Mouse (Mus musculus) Patski (cell line): ENCODE data around the gene Tmem260. TPM values are rescaled to one million over a fixed set of nuclear protein-coding genes. Genes with fewer than 3 reads are reported as not detected.
"Not testable (repeated sequence)": the region's sequence is repeated elsewhere in the genome, so short reads cannot be mapped to it uniquely, and the experiment has no call there.

Experiments used
- ATAC-seq: fragments of 100-300 bp; one replicate; pipeline ENCODE4 v1.8.0; 2021
- CTCF ChIA-PET: fragments of 350-600 bp; sonication (Branson Sonifier 250); formaldehyde crosslinking; loops from one replicate; lab custom pipeline; 2022; ENCODE audit warnings: inconsistent platforms; lab: Charles Lee
- POLR2A ChIA-PET: fragments of 350-600 bp; sonication (Branson Sonifier 250); formaldehyde crosslinking; loops from one replicate; lab custom pipeline; 2022; ENCODE audit warnings: antibody characterized with exemption, inconsistent platforms; lab: Charles Lee
- DNase-seq: peaks from one replicate; pipeline ENCODE4 v3.0.0-alpha.2; 2011; ENCODE audit warnings: low read depth, low spot score
- H3K27me3 ChIP-seq: fragments of 371-371 bp; one replicate; pipeline ENCODE4 v1.5.1; 2021
- CTCF ChIP-seq: fragments of 100-300 bp; IDR thresholded peaks from one replicate; pipeline ENCODE4 v1.5.1; 2021
- in situ Hi-C: fragments of 300-500 bp; cut with MboI; formaldehyde crosslinking; loops from 3 replicates; pipeline ENCODE4 v1.11.1; 2018; ENCODE audit warnings: low pct_unique_long_range_greater_than_20kb, mixed read lengths
- polyA plus RNA-seq: library from polyadenylated mRNA; unstranded; gene quantifications from one replicate; pipeline ENCODE4 v1.2.3, GENCODE M21; 2021

Tmem260 gene
- polyA plus RNA-seq, 1 experiment from 2014 or later = 15.1 TPM

DNA sequence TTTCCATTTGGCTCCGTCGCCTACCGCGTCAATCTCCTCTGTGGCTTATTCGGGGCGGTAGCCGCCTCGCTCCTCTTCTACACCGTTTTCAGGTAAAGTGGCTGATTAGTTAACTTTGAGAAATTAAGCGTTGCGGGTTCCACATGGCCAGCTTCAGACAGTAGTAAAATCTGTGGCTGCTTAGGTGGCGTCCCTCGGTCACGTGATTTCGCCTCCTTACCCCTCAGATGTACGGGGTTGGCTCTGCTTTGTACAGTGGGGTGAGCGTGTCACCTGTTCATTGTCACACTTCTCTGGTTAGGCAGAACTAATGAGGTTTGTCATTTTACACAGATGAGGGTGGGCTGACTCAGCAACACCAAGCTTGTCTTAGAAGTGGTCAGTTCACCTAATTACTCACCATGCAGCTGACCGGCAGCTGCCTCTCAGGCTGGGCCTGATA is 6.1 kb downstream of the Tmem260 start:
- no peaks in the 10 kb centered on the region for H3K27me3 ChIP-seq
- CTCF ChIA-PET = no interaction called here
- TF ChIP-seq CTCF = no peak
- no peak for DNase-seq
- in situ Hi-C loops = no loop called here
- POLR2A ChIA-PET = no interaction called here
- ATAC-seq = no peak

DNA sequence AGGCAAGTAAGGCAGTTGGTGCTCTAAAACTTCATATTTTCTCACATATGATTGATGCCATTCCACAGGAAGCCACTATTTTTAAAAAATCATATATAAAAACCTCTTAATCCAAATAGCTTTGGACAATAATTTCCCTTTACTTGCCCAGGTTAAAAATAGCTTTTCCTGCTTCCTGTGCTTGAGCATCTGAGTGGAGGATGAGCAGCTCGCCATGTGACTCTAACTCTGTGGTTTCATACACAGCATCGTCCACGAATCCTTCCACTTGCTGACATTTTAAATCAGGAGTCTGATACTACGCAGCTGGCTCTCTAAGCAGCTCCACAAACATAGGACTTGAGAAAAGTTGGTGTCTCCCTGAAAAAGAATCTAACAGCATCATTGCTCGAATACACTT is 7.5 kb downstream of the Tmem260 start:
- H3K27me3 ChIP-seq = no peaks in the 10 kb centered on the region
- in situ Hi-C loops = no loop called here
- ATAC-seq = no peak
- DNase-seq = no peak
- no peak for TF ChIP-seq CTCF
- ChIA-PET CTCF (no interaction called here), POLR2A (no interaction called here)

DNA sequence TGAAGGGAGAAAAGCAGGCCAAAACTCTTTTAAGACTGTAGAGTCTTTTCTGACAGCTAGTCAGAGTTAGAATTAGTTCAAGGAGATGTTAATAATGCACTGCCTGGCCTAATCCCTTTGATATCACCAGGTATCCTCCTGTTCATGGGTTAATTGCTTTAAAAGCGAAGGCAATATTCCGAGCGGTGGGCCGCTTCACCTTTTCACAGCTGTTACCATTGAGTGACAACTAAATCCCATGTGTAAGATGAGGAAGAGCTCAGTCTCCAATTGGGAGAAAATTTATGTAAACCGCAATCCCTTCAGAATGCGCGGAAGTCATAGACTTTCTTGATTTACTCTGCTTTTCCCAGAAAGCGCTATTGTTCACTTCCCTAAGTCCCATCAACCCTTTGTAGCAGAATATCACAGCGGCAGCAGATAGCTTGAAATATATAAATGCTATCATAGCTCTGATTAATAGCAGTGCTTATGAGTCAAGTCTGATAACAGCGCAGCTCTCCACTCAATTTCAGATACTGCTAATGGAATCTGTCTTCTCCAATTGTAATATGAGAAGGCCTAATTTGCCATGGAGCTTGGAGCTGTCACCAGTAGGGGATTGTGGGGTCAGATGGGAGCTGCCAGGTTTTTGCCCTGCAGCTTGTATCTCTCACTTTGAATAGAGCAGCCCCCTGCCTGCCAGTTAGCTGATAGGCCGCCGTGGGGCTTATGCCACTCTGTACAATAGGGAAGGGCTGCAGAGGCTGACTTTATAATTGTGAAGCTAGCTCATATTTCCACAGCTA is 10.6 kb downstream of the Tmem260 start:
- no peaks in the 10 kb centered on the region for H3K27me3 ChIP-seq
- POLR2A ChIA-PET = no interaction called here
- CTCF ChIA-PET = interaction anchor here (1.0 to 1.8 kb wide), 3 partner anchors 9 to 32 kb away, joined by 3 to 5 read pairs (median 4); no protein-coding TSS in a partner anchor
- ATAC-seq (no peak), DNase-seq (no peak)
- in situ Hi-C loops = no loop called here
- no peak for TF ChIP-seq CTCF

DNA sequence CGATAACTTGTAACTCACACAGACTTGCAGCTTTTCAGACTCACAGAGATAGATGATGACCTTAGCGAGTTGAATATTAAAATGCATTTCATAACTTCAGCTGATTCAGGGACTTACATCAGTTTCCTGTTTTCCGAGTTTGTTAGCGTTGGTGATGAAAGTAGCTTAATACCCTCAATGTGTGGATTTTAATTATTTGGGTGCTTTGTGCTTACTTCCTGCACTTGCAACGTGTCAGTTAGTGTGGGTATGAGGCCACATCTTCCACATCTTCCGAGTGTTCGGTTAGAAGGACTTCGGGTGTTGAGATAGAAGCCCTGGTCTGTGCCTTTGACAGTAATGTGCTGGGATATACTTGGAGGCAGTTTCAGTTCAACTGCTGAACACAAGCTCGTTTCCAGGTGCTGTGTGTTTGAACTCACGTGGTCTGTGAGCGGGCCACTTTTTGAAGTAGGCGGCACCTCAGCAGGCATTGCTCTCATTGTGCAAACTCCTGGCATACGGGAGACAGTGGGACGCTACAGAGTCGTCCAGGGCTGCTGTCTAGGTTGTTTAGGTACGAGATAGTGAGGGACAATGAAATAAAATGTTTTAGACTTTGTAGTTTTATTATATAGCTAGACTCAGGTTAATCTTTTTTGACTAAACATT is 11.5 kb downstream of the Tmem260 start:
- no peaks in the 10 kb centered on the region for H3K27me3 ChIP-seq
- in situ Hi-C loops = no loop called here
- ChIA-PET POLR2A (no interaction called here), CTCF (interaction anchor here (1.0 to 1.8 kb wide), 3 partner anchors 10 to 31 kb away, joined by 3 to 5 read pairs (median 4); no protein-coding TSS in a partner anchor)
- DNase-seq (no peak), ATAC-seq (no peak)
- TF ChIP-seq CTCF = no peak

DNA sequence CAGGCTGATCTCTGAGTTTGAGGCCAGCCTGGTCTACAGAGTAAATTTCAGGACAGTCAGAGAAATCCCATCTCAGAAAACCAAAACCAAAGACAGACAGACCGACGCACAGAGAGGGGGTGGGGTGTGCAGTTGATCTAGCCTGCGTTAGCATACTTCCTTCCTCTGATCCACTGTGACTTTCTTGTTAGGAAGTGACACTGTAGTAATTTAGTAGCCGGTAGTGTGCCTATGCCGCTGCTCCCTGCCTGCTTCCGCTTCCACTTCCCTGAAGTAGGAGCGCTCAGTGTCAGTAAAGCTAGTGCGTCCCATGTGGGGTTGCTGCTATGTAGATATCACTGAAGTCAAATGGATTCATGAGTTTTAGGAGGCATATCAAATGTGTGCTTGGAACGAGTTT is 13.0 kb downstream of the Tmem260 start:
- ChIA-PET POLR2A (no interaction called here), CTCF (no interaction called here)
- H3K27me3 ChIP-seq = no peaks in the 10 kb centered on the region
- DNase-seq = no peak
- in situ Hi-C loops = no loop called here
- no peak for TF ChIP-seq CTCF
- no peak for ATAC-seq

DNA sequence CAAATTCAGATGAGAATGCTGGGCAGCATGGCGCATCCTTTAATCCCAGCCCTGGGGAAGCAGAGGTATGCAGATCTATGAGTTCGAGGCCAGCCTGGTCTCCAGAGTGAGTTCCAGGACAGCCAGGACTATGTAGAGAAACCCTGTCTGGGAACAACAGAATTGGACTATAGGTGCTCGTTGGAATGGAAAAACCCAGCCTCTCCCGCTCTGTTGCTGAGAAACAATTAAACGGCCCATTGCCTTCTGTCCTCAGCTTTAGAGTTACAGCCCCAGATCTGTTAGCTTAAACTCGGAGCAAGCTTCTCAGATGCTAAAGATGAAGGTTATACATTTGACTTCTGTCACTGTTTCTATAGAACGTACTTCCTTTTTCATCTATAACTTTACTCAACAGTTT is 22.4 kb downstream of the Tmem260 start:
- no peak for DNase-seq

DNA sequence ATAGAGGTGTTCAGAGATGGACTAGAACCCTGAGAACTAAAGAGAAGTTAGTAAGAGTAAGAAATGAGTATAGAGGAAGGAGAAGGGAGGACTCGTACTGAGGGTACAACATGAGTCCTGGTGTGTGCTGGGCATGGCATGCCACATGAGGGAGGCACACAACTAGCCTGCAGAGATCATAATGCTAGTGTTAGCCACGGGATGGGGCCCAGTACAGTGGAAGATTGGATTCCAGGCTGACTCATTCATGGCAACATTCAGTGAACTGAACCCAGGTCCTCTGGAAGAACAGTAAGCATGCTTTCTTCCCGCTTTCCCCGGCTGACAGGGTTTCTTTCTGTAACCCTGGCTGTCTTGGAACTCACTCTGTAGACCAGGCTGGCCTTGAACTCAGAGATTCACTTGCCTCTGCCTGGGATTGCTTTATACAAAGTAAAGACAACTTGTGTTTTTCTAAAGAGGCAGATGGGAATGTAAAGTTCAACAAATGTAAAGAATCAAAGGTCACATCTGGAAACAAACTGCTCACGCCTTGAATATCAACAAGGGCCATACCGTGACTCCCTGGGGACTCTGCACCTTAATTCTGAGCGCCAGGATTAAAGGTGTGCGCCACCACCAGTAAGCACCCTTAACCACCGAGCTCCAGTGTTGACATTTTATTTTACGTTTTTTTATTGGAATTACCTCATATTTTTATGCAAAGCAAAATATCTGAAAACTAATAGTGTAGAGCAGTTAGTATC is 25.0 kb downstream of the Tmem260 start:
- DNase-seq = no peak
- TF ChIP-seq CTCF = no peak
- in situ Hi-C loops = no loop called here

More for the DNA sequence above, 22.4 kb downstream of the Tmem260 start:
- ATAC-seq = no peak
- POLR2A ChIA-PET = no interaction called here
- no peaks in the 10 kb centered on the region for H3K27me3 ChIP-seq
- in situ Hi-C loops = no loop called here
- CTCF ChIA-PET = no interaction called here
- TF ChIP-seq CTCF = no peak

DNA sequence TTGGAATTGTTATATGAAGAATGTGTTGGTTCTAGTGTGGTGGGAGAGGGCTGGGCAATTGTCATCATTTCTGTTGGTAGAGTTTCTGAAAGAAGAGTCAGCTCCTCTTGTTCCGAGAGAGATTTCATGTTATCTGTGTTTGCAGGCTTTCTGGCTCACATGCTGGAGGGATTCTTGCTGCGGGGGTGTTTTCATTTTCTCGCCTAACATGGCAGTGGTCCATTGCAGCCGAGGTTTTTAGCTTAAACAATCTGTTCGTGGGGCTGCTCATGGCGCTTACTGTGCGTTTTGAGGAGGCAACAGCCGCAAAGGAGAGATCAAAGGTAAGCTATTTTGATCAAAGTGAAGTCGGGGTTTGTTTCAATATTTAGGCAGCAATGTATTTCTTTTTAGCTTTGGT is 26.3 kb downstream of the Tmem260 start:
- no peak for ATAC-seq
- in situ Hi-C loops = no loop called here
- TF ChIP-seq CTCF = no peak
- H3K27me3 ChIP-seq = no peaks in the 10 kb centered on the region
- POLR2A ChIA-PET = no interaction called here
- CTCF ChIA-PET = no interaction called here
- no peak for DNase-seq

More for the DNA sequence above, 25.0 kb downstream of the Tmem260 start:
- POLR2A ChIA-PET = no interaction called here
- H3K27me3 ChIP-seq = no peaks in the 10 kb centered on the region
- no peak for ATAC-seq
- CTCF ChIA-PET = no interaction called here

DNA sequence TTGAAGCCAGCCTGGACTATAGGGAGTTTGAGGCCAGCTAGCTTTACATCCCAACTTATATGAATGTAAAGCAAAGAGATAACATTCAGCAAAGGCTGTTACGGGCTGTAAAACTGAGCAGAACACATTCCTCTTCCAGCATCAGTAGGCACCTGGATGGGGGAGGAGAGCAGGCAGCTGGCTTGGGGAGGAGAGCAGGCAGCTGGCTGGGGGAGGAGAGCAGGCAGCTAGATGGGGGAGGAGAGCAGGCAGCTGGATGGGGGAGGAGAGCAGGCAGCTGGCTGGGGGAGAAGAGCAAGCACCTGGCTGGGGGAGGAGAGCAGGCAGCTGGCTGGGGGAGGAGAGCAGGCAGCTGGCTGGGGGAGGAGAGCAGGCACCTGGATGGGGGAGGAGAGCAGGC is 29.4 kb downstream of the Tmem260 start:
- ChIA-PET POLR2A (no interaction called here), CTCF (no interaction called here)
- TF ChIP-seq CTCF = no peak
- H3K27me3 ChIP-seq = no peaks in the 10 kb centered on the region
- DNase-seq (no peak), ATAC-seq (no peak)
- in situ Hi-C loops = no loop called here

DNA sequence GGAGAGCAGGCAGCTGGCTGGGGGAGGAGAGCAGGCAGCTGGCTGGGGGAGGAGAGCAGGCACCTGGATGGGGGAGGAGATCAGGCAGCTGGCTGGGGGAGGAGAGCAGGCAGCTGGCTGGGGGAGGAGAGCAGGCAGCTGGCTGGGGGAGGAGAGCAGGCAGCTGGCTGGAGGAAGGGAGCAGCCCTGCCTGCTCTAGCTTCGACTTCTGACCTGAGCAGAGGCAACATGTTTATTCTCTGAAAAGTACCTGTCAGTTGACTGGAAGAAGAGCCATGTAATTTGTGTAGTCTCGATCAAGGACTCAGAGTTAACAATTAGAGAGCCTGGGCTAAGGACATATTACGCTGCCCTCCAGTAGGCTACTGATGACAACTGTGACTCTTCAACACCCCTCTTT is 29.9 kb downstream of the Tmem260 start:
- ATAC-seq, in situ Hi-C loops, CTCF ChIA-PET, DNase-seq, POLR2A ChIA-PET, H3K27me3 ChIP-seq: not testable (repeated sequence)

DNA sequence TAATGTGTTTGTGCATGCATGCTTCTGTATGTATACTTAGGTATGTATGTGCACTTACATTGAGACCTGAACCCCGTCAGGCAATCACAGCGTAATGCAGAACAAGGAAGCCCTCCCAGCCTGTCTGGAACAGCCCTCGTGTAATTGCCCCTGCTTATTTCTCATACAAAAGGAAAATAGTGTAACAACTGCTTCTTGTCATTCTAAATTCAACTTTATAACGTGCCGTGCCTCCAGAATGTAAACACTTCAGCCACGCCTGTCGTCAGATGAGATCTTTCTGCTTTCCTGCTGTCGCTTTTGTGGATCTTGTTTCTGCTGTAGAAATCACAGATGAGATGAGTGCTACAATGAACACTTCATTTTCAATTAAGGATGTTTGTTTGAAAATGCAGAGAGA is 30.4 kb downstream of the Tmem260 start:
- no peak for TF ChIP-seq CTCF
- no peak for ATAC-seq

More for the DNA sequence above, 30.4 kb downstream of the Tmem260 start:
- ChIA-PET CTCF (no interaction called here), POLR2A (no interaction called here)
- no peaks in the 10 kb centered on the region for H3K27me3 ChIP-seq
- no peak for DNase-seq
- in situ Hi-C loops = no loop called here
